Mouse (Mus musculus): ENCODE results near the gene Megf9. TPM values are rescaled to one million over a fixed set of nuclear protein-coding genes. Genes with fewer than 3 reads are reported as not detected.

The Megf9 gene
- 12.2 and 47.2 TPM in 2 replicates for polyA plus RNA-seq (2012; rRNA removed; ENCODE audit: low replicate concordance)

DNA sequence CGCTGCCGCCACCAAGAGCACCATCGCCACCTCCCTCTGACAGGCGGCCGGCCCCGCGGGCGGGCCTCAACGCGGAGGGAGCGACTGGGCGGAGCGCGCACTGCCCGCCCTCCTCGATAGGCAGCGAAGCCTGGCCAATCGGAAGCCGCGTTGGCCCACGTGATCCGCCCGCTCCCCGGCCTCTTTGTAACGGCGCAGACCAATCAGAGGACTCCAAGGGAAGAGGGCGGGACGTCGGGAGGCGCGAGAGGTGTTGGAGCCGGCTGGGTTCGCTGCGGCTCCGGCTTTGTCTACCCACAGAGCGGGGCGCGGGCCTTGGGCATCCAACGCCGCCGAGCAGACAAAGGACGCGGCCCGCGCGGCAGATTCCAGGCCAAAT is at the start of gene Megf9:
TSS of gene Megf9 (minus strand) at position 105 of the 379 bp plus-strand sequence.

DNA sequence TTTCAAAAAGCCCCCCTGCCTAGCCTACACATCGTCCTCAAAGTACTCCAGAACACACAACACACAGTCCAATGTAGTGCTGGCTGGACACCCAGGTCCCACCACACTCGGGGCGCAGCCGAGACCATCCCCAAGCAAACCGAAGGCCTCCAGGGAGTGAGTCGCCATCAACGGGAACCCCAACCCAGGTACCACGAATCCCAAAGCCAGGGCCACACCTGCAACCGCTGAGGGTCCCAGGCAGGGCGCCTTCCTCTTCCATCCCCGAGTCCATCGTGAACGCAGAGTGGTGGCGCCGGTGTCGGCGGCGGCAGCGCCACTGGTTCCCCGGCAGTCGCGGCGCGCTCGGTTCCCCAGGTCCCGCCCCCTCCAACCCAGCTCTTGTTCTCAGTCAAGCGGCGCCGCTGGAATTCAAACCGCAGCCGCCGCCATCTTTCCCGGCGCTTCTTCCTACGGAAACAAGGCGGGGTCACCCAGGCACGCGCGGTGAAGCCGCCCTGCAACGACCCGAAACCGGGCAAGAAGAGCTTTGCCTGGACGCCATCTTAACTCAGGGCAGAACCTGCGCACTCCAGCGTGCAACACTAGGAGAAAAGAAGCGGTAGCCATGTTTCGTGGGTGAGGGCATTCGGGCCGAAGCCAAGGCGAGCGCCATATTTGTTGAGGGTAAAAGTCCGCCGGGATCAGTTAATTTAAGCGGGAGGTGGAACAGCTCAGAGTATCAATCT is 124.6 kb downstream of the Megf9 start, which contains the start of gene Cdk5rap2:
TSS of gene Cdk5rap2 (minus strand) at position 450 of the 728 bp plus-strand sequence.

Other genes starting within 250 kb of the Megf9 start
- 3.2 and 3.9 TPM in 2 replicates for gene Cdk5rap2, start 124.6 kb downstream of the Megf9 start, polyA plus RNA-seq (2012; rRNA removed; ENCODE audit: low replicate concordance)

All from mammary gland, adult 2 months (tissue).